Mouse (Mus musculus) spleen, adult 2 months (tissue): Measurements from ENCODE around the gene Arhgap10.

Experiments used
- CTCF ChIP-seq: fragments of 200-500 bp; IDR thresholded peaks from 2 replicates; pipeline ENCODE4 v1.5.1; 2011; ENCODE audit warnings: mild to moderate bottlenecking, inconsistent platforms; ENCODE audit not compliant: insufficient read depth, insufficient read length, insufficient replicate concordance; ENCODE audit errors: extremely low read depth
- POLR2A ChIP-seq: fragments of 200-500 bp; IDR thresholded peaks from 2 replicates; pipeline ENCODE4 v1.6.1; 2011; ENCODE audit warnings: low read depth, low read length, inconsistent platforms

- TF ChIP-seq CTCF (no peak), POLR2A (no peak)
These were observed 56.4 kb downstream of the Arhgap10 start for GRCm38 (mm10) chr8:77461392-77461791.
